Mouse (Mus musculus) frontal cortex, adult 2 months (tissue): ENCODE results near the gene Cfap100. TPM values are rescaled to one million over a fixed set of nuclear protein-coding genes. Genes with fewer than 3 reads are reported as not detected.

Experiments used
- DNase-seq, 2 experiments: peaks; one replicate each; pipeline ENCODE4 v3.0.0; 2022; ENCODE audit warnings: low spot score in 1 of 2; ENCODE audit errors: extremely low spot score in 1 of 2
- polyA plus RNA-seq: library from polyadenylated mRNA; depleted of rRNA; stranded (reverse); fragments of >200 nt; gene quantifications from 2 replicates; pipeline ENCODE4 v1.2.3, GENCODE M21; 2012; rRNA removed

Gene Cfap100
- polyA plus RNA-seq, 1 experiment = 6.3 TPM

DNA sequence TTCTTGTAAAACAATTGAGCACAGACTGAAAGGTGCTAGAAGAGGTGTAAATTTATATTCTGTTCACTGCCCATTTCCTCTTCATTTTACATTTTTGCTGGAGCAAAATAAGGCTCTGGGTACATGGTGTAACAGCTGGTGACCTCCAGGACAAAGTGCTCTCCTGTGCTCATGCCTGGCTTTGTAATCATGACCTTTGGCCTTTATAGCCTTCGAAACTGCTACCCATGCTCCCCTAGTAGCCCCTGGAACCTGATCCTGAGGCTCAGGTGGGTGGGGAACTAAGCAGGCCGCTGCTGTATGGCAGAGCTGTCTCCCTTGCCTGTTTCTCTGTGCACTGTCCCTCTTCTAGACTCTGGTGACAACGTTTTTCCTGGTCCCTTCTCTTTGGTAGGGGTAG, 34.6 kb downstream of the Cfap100 start:
- no peak for DNase-seq

DNA sequence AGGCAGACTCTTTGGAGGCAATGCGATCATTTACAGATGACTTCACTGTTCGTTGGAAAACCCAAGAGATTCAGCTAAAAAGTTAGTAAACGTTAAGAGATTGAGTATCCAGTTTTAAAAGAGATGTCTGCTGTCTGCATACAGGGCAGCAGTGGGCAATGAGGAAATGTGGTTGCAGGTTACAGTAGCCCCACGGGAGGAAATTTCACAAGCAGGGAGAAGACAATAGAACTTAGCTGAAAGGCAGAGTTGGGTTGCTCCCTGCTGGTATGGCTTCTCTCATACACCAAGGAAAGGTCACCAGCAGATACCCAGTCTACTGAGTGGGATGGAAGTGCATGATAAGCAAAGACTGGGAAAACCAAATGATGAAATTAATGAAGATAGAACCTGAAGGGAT, 38.0 kb downstream of the Cfap100 start:
- no peak for DNase-seq

GRCm38 (mm10) chr6:90381465-90381864, 47.1 kb downstream of the Cfap100 start:
- no peak for DNase-seq

DNA sequence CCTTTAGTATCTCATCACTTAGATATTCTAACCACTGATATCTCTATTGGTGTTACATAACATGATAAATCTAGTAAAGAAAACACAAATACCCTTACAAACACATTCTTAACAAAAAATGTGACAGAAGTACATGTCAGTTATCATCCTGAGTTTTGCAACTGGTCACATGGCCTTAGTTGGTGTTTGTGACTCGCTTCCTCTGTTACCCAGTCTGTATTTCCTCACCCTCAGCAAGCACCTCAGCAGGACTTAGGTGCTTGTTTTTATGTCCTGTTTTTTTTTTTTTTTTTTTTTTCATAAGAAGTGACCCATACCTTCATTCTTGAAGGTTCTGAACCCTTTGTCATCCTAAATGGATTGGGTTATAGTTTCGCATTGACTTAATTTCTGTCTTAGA, 50.9 kb downstream of the Cfap100 start:
- DNase-seq = no peak

- DNase-seq = no peak
Observed at GRCm38 (mm10) chr6:90374647-90375046, 54.0 kb downstream of the Cfap100 start.

DNA sequence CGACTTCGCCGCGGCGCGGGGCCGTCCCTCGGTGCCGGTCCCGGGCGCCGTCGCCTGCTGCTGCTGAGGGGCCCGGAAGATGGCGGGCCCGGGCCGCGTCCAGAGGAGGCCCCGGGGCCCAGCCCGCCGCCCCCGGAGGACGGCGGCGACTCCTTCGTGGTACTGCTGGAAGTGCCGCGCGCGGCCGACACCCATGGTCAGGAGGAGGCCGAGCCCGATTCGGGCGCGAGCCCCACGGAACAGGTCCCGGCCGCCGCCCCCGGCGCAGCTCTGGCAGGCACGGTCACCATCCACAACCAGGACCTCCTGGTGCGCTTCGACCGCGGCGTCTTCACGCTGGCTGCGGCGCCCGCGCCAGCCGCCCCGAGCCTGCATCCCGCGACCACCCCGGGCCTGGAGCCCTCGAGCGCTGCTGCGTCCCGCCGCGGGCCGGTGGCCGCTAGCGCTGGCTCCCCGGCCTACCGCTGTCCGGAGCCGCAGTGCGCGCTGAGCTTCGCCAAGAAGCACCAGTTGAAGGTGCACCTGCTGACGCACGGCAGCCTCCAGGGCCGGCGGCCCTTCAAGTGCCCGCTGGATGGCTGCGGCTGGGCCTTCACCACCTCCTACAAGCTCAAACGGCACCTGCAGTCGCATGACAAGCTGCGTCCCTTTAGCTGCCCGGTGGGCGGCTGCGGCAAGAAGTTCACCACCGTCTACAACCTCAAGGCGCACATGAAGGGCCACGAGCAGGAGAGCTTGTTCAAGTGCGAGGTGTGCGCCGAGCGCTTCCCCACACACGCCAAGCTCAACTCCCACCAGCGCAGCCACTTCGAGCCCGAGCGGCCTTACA, 58.7 kb downstream of the Cfap100 start:
- no peak for DNase-seq

DNA sequence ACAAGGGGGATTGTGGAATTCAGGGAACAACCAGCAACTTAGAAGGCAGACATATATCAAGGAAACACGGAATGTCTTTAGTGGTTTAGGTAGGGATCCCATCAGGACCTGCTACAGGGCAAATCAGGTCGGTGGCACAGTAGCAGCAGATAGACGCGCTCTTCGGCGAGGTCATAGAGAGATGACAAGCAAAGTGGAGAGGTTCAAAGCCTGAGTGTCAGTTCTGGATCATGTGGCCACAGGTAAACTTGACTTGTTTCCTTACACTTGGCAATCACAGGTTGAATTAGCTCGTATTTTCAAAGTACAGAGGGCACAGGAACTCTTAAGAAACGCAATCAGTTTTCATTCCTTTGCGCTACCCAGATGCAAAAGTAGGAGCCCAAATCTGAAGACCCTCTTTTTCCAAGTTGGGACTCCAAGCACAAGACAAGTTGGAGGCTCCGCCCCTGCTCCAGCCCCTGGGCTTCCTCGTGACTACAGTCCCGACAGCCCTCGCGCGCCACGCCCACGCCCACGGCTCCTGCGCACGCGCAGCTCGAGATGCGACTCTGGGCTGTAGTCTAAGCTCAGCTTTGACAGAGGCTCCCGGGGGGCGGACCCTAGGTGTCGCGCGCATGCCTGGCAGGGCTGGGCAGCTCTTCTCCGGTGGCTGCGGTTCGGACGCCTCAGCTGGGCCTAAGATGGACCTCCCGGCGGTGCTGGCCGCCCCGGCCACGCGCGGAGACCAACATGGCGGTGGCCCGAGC, 59.4 kb downstream of the Cfap100 start, which contains the start of gene Zxdc:
Gene Zxdc, plus strand, starts transcription at position 517 of the 749 bp plus-strand sequence.
- peak; percentile 98 to 100 for DNase-seq

GRCm38 (mm10) chr6:90363301-90363700, 65.3 kb downstream of the Cfap100 start:
- no peak for DNase-seq

DNA sequence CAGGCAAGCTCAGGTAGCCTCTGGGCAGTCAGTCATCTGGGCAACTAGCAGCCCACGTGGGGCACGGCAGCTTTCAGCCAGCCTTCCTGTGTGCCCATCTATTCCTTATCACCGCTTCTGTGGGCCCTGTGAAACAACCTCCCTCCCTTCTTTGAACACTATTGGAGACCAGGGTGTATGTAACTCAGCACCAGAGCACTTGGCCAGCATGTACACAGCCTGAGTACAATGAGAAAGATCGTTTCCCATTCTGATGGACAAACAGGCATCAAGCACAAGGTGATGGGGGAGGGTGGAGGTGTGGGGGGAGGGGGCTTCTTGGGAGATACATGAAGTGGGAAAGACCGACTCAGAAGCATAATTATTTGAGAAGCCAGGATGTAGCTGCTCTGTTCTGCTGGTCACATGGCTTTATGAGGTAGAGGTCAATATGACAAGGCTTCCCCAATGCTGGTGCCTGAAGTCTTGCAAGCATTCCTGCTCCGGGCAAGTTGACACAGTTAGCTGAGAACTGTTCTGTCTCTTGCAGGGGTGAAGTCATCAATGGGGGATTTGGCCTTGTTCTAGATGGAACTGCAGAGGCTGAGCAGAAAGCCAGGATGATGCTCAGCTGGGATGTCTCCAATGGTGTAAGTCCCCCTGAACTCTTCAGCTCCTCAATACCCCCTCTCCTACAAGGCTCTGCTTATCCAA, 67.5 kb downstream of the Cfap100 start:
- no peak for DNase-seq

- DNase-seq = no peak
Observed at GRCm38 (mm10) chr6:90360024-90360781, 68.4 kb downstream of the Cfap100 start.

DNA sequence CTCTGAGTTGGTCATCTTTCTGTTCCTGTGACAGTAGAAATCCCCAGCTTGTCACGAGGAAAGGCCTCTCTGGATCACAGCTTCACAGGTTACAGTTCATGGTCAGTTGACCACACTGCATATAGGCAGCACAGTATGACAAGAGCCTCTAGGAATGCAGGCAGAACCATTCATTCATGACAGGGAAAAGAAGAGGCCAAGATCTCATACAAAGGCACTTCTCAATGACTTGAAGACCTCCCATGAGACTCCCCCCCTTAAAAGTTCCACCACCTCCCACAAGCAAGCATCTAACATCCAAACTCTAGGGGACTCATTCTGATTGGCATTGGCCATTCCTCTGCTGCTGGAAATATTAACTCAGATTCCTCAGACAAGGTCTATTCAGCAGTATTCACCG, 69.2 kb downstream of the Cfap100 start:
- no peak for DNase-seq

GRCm38 (mm10) chr6:90358142-90358541, 70.5 kb downstream of the Cfap100 start:
- DNase-seq = no peak

Other genes with a start within 250 kb of the Cfap100 start
- not detected in 2 replicates for gene V1ra8, start 226.0 kb downstream of the Cfap100 start, polyA plus RNA-seq
- gene Vmn1r53, start 204.4 kb downstream of the Cfap100 start, polyA plus RNA-seq = not detected in 2 replicates
- gene Vmn1r54, start 182.5 kb downstream of the Cfap100 start, polyA plus RNA-seq = not detected in 2 replicates
- not detected in 2 replicates for gene BC048671, start 127.6 kb downstream of the Cfap100 start, polyA plus RNA-seq
- gene Chst13, start 103.6 kb downstream of the Cfap100 start, polyA plus RNA-seq = 0.04 and 0.17 TPM in 2 replicates
- not detected in 2 replicates for gene Uroc1, start 95.5 kb downstream of the Cfap100 start, polyA plus RNA-seq
- 16.7 and 18.3 TPM in 2 replicates for gene Zxdc, start 59.3 kb downstream of the Cfap100 start, polyA plus RNA-seq
- gene Klf15, start 33.8 kb upstream of the Cfap100 start, polyA plus RNA-seq = 27.2 and 28.4 TPM in 2 replicates
- gene Aldh1l1, start 57.6 kb upstream of the Cfap100 start, polyA plus RNA-seq = 51.6 and 55.0 TPM in 2 replicates
- gene Slc41a3, start 175.9 kb upstream of the Cfap100 start, polyA plus RNA-seq = 6.7 and 6.9 TPM in 2 replicates